Comparison of ENCODE assay signal across 9 mouse cellular contexts in genomic region chr12:108372241-108372640, GRCm38 (mm10). TPM values are rescaled to one million over a fixed set of nuclear protein-coding genes. Genes with fewer than 3 reads are reported as not detected.
DNase-seq lines count a peak whose midpoint lies in the region; ATAC-seq and TF ChIP-seq lines count a peak whose summit lies in the region.
"Had no signal": no experiment of that assay in that cellular context is flagged by ENCODE, and none has a peak within 500 bp of the region (broad histone marks: within the 10 kb centered on the region; RNA-seq: fewer than 3 reads in every experiment).

No protein-coding gene starts in this region.

- 84% methylated on average over 17 of the region's 17 CpGs for WGBS in midbrain, embryonic 10.5 days
- 84% methylated on average over 17 of the region's 17 CpGs for WGBS in midbrain, embryonic 11.5 days
- 22% methylated on average over 17 of the region's 17 CpGs for WGBS in heart, postnatal 0 days

- H3K27me3 ChIP-seq in midbrain, embryonic 10.5 days (ENCODE audit: low read depth, poor library complexity, severe bottlenecking): no peaks in the 10 kb centered on the region
- H3K27me3 ChIP-seq in midbrain, embryonic 11.5 days (ENCODE audit: control insufficient read depth, insufficient read depth, low read length): no peaks in the 10 kb centered on the region
- H3K27me3 ChIP-seq in heart, postnatal 0 days (ENCODE audit: control insufficient read depth, insufficient read depth, low read length): no peaks in the 10 kb centered on the region
- H3K27me3 ChIP-seq: midbrain, embryonic 12.5 days had no signal

- no peak for DNase-seq in midbrain, embryonic 10.5 days (ENCODE audit: low spot score)
- DNase-seq in midbrain, embryonic 11.5 days (ENCODE audit: low spot score, missing footprints): no peak
- DNase-seq in gastrocnemius, adult 8-10 months (ENCODE audit: low spot score in 2 of 2): peak; percentile 71 to 81
- DNase-seq in heart, postnatal 0 days (ENCODE audit: low spot score): peak; percentile 50
- DNase-seq in neural tube, embryonic 10.5 days (ENCODE audit: extremely low spot score, low spot score): no peak
- no peak for DNase-seq in thymus, postnatal 25 days
- DNase-seq: kidney, postnatal 10 days had no signal

- TF ChIP-seq CTCF in heart, postnatal 0 days (IDR thresholded peaks at IDR 0.05; ENCODE audit: low read depth): no peak

- H3K36me3 ChIP-seq in midbrain, embryonic 10.5 days: no peaks in the 10 kb centered on the region
- H3K36me3 ChIP-seq in midbrain, embryonic 11.5 days (ENCODE audit: control insufficient read depth, insufficient read depth, low read length): no peaks in the 10 kb centered on the region
- no peaks in the 10 kb centered on the region for H3K36me3 ChIP-seq in heart, postnatal 0 days (replicated peaks; ENCODE audit: control insufficient read depth, insufficient read depth, low read length)
- H3K36me3 ChIP-seq: midbrain, embryonic 12.5 days had no signal

- no peak overlapping the region for H3K4me2 ChIP-seq in midbrain, embryonic 11.5 days
- peak overlapping the region; percentile 66 for H3K4me2 ChIP-seq in heart, postnatal 0 days (ENCODE audit: low read depth, low read length)
- H3K4me2 ChIP-seq: midbrain, embryonic 12.5 days had no signal

- H3K9me3 ChIP-seq in midbrain, embryonic 10.5 days (replicated peaks): no peaks in the 10 kb centered on the region
- H3K9me3 ChIP-seq in midbrain, embryonic 11.5 days (ENCODE audit: control insufficient read depth, low read length): no peaks in the 10 kb centered on the region
- H3K9me3 ChIP-seq in heart, postnatal 0 days (replicated peaks; ENCODE audit: control insufficient read depth, low read length): no peaks in the 10 kb centered on the region
- H3K9me3 ChIP-seq: midbrain, embryonic 12.5 days had no signal

- no peak for TF ChIP-seq EP300 in heart, postnatal 0 days (IDR thresholded peaks at IDR 0.05; ENCODE audit: low read depth)

- ATAC-seq in midbrain, embryonic 11.5 days (ENCODE audit: low FRiP score): no peak
- ATAC-seq in heart, postnatal 0 days (ENCODE audit: insufficient read depth, low read depth): no peak; the same call in 1 of the 2 replicates
- ATAC-seq in granulocyte monocyte progenitor cell, adult 5-6 weeks (replicated peaks; ENCODE audit: poor library complexity, severe bottlenecking): no peak

- peaks cover 44% of the 10 kb centered on the region for H3K4me1 ChIP-seq in midbrain, embryonic 10.5 days
- no peaks in the 10 kb centered on the region for H3K4me1 ChIP-seq in midbrain, embryonic 11.5 days (ENCODE audit: control insufficient read depth, insufficient read depth, low read length)
- peaks cover 51% of the 10 kb centered on the region for H3K4me1 ChIP-seq in heart, postnatal 0 days (ENCODE audit: control insufficient read depth, insufficient read depth)

- no peak overlapping the region for H3K9ac ChIP-seq in midbrain, embryonic 11.5 days (ENCODE audit: low read length)
- H3K9ac ChIP-seq in heart, postnatal 0 days (replicated peaks; ENCODE audit: low read depth, low read length): peak overlapping the region; percentile 57; the same call in 1 of the 2 replicates
- H3K9ac ChIP-seq: midbrain, embryonic 12.5 days had no signal

- peak overlapping the region; percentile 61 for H3K27ac ChIP-seq in midbrain, embryonic 10.5 days (replicated peaks)
- H3K27ac ChIP-seq in midbrain, embryonic 11.5 days (ENCODE audit: low read depth, low read length): no peak overlapping the region
- H3K27ac ChIP-seq in heart, postnatal 0 days (ENCODE audit: low read depth): peak overlapping the region; percentile 97
- H3K27ac ChIP-seq: midbrain, embryonic 12.5 days had no signal

- H3K4me3 ChIP-seq in midbrain, embryonic 10.5 days: no peak overlapping the region
- H3K4me3 ChIP-seq in midbrain, embryonic 11.5 days (ENCODE audit: low read depth, low read length): no peak overlapping the region
- peak overlapping the region; percentile 39 for H3K4me3 ChIP-seq in heart, postnatal 0 days (ENCODE audit: low read depth, low read length)
- H3K4me3 ChIP-seq: midbrain, embryonic 12.5 days had no signal

RNA-seq across cellular contexts. Expression of gene Eml1, which starts 1.5 kb away (rescaled TPM):
- 121 and 123 TPM in 2 replicates for polyA plus RNA-seq in midbrain, embryonic 10.5 days (2016; fragmentation: Nextera tagmentation; extraction: Ambion mirVana)
- 108 and 111 TPM in 2 replicates for polyA plus RNA-seq in midbrain, embryonic 11.5 days (2014; fragmentation: Nextera tagmentation; extraction: Ambion mirVana)
- 100 to 1,000 TPM in 3 of 4 experiments, 10 to 100 TPM in 1; 92.6 to 123 (median 118) TPM for total RNA-seq in gastrocnemius, adult 8-10 months (2022)
- total RNA-seq in heart, postnatal 0 days (2014; rRNA removed; ENCODE audit: low replicate concordance): 69.3 and 80.6 TPM in 2 replicates
- 61.3 and 65.2 TPM in 2 replicates for polyA plus RNA-seq in heart, postnatal 0 days (2015; fragmentation: Nextera tagmentation; extraction: Ambion mirVana)
- not detected in 2 replicates for total RNA-seq in granulocyte monocyte progenitor cell, adult 5-6 weeks (2014; fragmentation: Nextera tagmentation)
- total RNA-seq in granulocyte monocyte progenitor cell, adult 5-6 weeks (2017): not detected in 2 replicates

RNA-seq across cellular contexts. Expression of gene Cyp46a1, which starts 38.1 kb away (rescaled TPM):
- polyA plus RNA-seq in midbrain, embryonic 10.5 days (2016; fragmentation: Nextera tagmentation; extraction: Ambion mirVana): 17.5 and 19.4 TPM in 2 replicates
- 8.6 and 10.2 TPM in 2 replicates for polyA plus RNA-seq in midbrain, embryonic 11.5 days (2014; fragmentation: Nextera tagmentation; extraction: Ambion mirVana)
- total RNA-seq in gastrocnemius, adult 8-10 months (2022): under 1 TPM; 0.13 to 0.44 (median 0.19) TPM
- total RNA-seq in heart, postnatal 0 days (2014; rRNA removed; ENCODE audit: low replicate concordance): 1.0 and 3.6 TPM in 2 replicates
- polyA plus RNA-seq in heart, postnatal 0 days (2015; fragmentation: Nextera tagmentation; extraction: Ambion mirVana): 3.0 and 3.1 TPM in 2 replicates
- not detected in 2 replicates for total RNA-seq in granulocyte monocyte progenitor cell, adult 5-6 weeks (2014; fragmentation: Nextera tagmentation)
- not detected in 2 replicates for total RNA-seq in granulocyte monocyte progenitor cell, adult 5-6 weeks (2017)

Comparison
In these comparisons a context has a peak if more than half of its experiments do, and no peak if none do; other contexts are left out.
1. DNase-seq: peak in gastrocnemius, adult 8-10 months (2 of 2) and heart, postnatal 0 days (single experiment); none in midbrain, embryonic 10.5 days (single experiment), midbrain, embryonic 11.5 days (single experiment), neural tube, embryonic 10.5 days (single experiment) and thymus, postnatal 25 days (single experiment).
2. RNA of gene Eml1, which starts 1.5 kb away (total RNA-seq): 92.6 to 123 TPM in gastrocnemius, adult 8-10 months and 69.3 to 80.6 TPM in heart, postnatal 0 days; not detected in granulocyte monocyte progenitor cell, adult 5-6 weeks; every median in the first group is over 10 times any median in the second.